Mouse (Mus musculus) kidney, embryonic 16.5 days (tissue): ENCODE measurements around the gene Nptxr. TPM values are rescaled to one million over a fixed set of nuclear protein-coding genes. Genes with fewer than 3 reads are reported as not detected.

Source experiments
- polyA plus RNA-seq: library from polyadenylated mRNA; unstranded; fragments of >200 nt; fragmentation: Nextera tagmentation; extraction: Ambion mirVana; gene quantifications from 2 replicates; pipeline ENCODE4 v1.2.1, GENCODE M21; 2015

Nptxr gene
- polyA plus RNA-seq, 1 experiment from 2014 or later: 1.9 TPM

Other genes starting within 250 kb of the Nptxr start
- gene Dmc1, start 199.7 kb downstream of the Nptxr start, polyA plus RNA-seq: 2.0 and 2.3 TPM in 2 replicates
- gene Fam227a, start 145.8 kb downstream of the Nptxr start, polyA plus RNA-seq: 1.1 and 1.4 TPM in 2 replicates
- gene Cby1, start 145.6 kb downstream of the Nptxr start, polyA plus RNA-seq: 59.5 and 59.8 TPM in 2 replicates
- gene Tomm22, start 133.9 kb downstream of the Nptxr start, polyA plus RNA-seq: 262 and 263 TPM in 2 replicates
- 18.2 and 19.6 TPM in 2 replicates for gene Josd1, start 116.8 kb downstream of the Nptxr start, polyA plus RNA-seq
- 32.7 and 36.6 TPM in 2 replicates for gene Gtpbp1, start 113.9 kb downstream of the Nptxr start, polyA plus RNA-seq
- 5.7 and 5.8 TPM in 2 replicates for gene Sun2, start 62.2 kb downstream of the Nptxr start, polyA plus RNA-seq
- 71.7 and 74.0 TPM in 2 replicates for gene Dnal4, start 26.9 kb downstream of the Nptxr start, polyA plus RNA-seq
- gene Npcd, start 29.5 kb upstream of the Nptxr start, polyA plus RNA-seq: not detected in 2 replicates
- 52.1 and 58.8 TPM in 2 replicates for gene Cbx6, start 29.9 kb upstream of the Nptxr start, polyA plus RNA-seq
- gene Apobec3, start 86.9 kb upstream of the Nptxr start, polyA plus RNA-seq: 29.3 and 36.5 TPM in 2 replicates
- 3.3 and 3.9 TPM in 2 replicates for gene Cbx7, start 166.4 kb upstream of the Nptxr start, polyA plus RNA-seq
- 4.3 and 6.2 TPM in 2 replicates for gene Pdgfb, start 210.2 kb upstream of the Nptxr start, polyA plus RNA-seq